Mouse (Mus musculus) brain, embryonic 14.5 days (tissue): ENCODE measurements at regions not wholly inside any gene's neighbourhood (a gene's known extent, or its start where the extent isn't known, plus 50 kb on each side); places are given as distances from the start of the nearest gene placed in this dataset.
A peak's percentile ranks its signal among the peaks of the same experiment; 100 is the strongest.

Experiments
- CTCF ChIP-seq: fragments of 200-500 bp; IDR thresholded peaks from 2 replicates; pipeline ENCODE4 v1.5.1; 2012; ENCODE audit warnings: inconsistent platforms, mild to moderate bottlenecking, moderate library complexity, borderline replicate concordance; ENCODE audit not compliant: insufficient read depth, insufficient read length; ENCODE audit errors: extremely low read depth
- POLR2A ChIP-seq: fragments of 200-500 bp; IDR thresholded peaks from 2 replicates; pipeline ENCODE4 v1.6.1; 2012; ENCODE audit warnings: mild to moderate bottlenecking, inconsistent platforms, borderline replicate concordance; ENCODE audit not compliant: poor library complexity, insufficient read depth, insufficient read length, severe bottlenecking; ENCODE audit errors: extremely low read depth

GRCm38 (mm10) chr4:33665250-33665873 is 259.0 kb upstream of the Cnr1 start:
- TF ChIP-seq CTCF (peak; percentile 7; the same call in 1 of the 2 replicates), POLR2A (no peak)
